Mouse (Mus musculus) forebrain, embryonic 16.5 days (tissue): ENCODE data around the gene Bcl2. TPM values are rescaled to one million over a fixed set of nuclear protein-coding genes. Genes with fewer than 3 reads are reported as not detected.

Experiments
- ATAC-seq: fragments of 200-750 bp; cut with Nextera tagmentation; 2 replicates; pipeline ENCODE4 v1.8.0; 2017; ENCODE audit warnings: mild to moderate bottlenecking, moderate library complexity
- H3K27ac ChIP-seq: fragments of 300-500 bp; sonication (generic); 2 replicates; pipeline ENCODE4 v1.5.1; 2014; ENCODE audit warnings: low read length, control low read depth
- H3K27me3 ChIP-seq: fragments of 300-500 bp; sonication (generic); replicated peaks from 2 replicates; pipeline ENCODE4 v1.6.1; 2014; ENCODE audit warnings: low read length; ENCODE audit not compliant: control insufficient read depth, insufficient read depth
- H3K36me3 ChIP-seq: fragments of 300-500 bp; sonication (generic); 2 replicates; pipeline ENCODE4 v1.6.1; 2014; ENCODE audit not compliant: control insufficient read depth, insufficient read depth
- H3K4me1 ChIP-seq: fragments of 300-500 bp; sonication (generic); replicated peaks from 2 replicates; pipeline ENCODE4 v1.6.1; 2014; ENCODE audit warnings: low read length; ENCODE audit not compliant: control insufficient read depth, insufficient read depth
- H3K4me2 ChIP-seq: fragments of 300-500 bp; sonication (generic); 2 replicates; pipeline ENCODE4 v1.6.1; 2014; ENCODE audit warnings: mild to moderate bottlenecking, low read length, control low read depth
- H3K4me3 ChIP-seq: fragments of 300-500 bp; sonication (generic); replicated peaks from 2 replicates; pipeline ENCODE4 v1.5.1; 2014; ENCODE audit warnings: mild to moderate bottlenecking, low read length, control low read depth
- H3K9ac ChIP-seq: fragments of 300-500 bp; sonication (generic); replicated peaks from 2 replicates; pipeline ENCODE4 v1.6.1; 2014; ENCODE audit warnings: low read depth, low read length, control low read depth
- H3K9me3 ChIP-seq: fragments of 300-500 bp; sonication (generic); 2 replicates; pipeline ENCODE4 v1.6.1; 2016; ENCODE audit warnings: low read length; ENCODE audit not compliant: control insufficient read depth
- WGBS: fragments of 180-500 bp; shearing (Covaris S2); extraction: QIAGEN DNeasy Blood & Tissue Kit; methylation state at CpG from one replicate; pipeline ENCODE4 v1.1.7; 2014; 5-methylcytosine and 5-hydroxymethylcytosine counted together
- polyA plus RNA-seq: library from polyadenylated mRNA; unstranded; fragments of >200 nt; fragmentation: Nextera tagmentation; extraction: Ambion mirVana; gene quantifications from 2 replicates; pipeline ENCODE4 v1.2.1, GENCODE M21; 2015

The Bcl2 gene
- polyA plus RNA-seq, 1 experiment from 2014 or later = 13.7 TPM

GRCm38 (mm10) chr1:106715111-106716083, 1.3 kb upstream of the Bcl2 start:
- ATAC-seq = no peak
- H3K9me3 ChIP-seq = no peaks in the 10 kb centered on the region
- no peak overlapping the region for H3K27ac ChIP-seq
- H3K36me3 ChIP-seq = no peaks in the 10 kb centered on the region
- no peak overlapping the region for H3K9ac ChIP-seq
- no peak overlapping the region for H3K4me2 ChIP-seq
- peaks cover 22% of the 10 kb centered on the region for H3K4me1 ChIP-seq
- H3K27me3 ChIP-seq = no peaks in the 10 kb centered on the region
- H3K4me3 ChIP-seq = no peak overlapping the region
- 89% methylated on average over 13 of the region's 13 CpGs for WGBS

- H3K9ac ChIP-seq = peak overlapping the region; percentile 95
- H3K27me3 ChIP-seq = no peaks in the 10 kb centered on the region
- H3K4me2 ChIP-seq = peak overlapping the region; percentile 76
- peak overlapping the region; percentile 93 for H3K27ac ChIP-seq
- 4% methylated on average over 21 of the region's 21 CpGs for WGBS
- H3K9me3 ChIP-seq = no peaks in the 10 kb centered on the region
- H3K36me3 ChIP-seq = no peaks in the 10 kb centered on the region
- peak; percentile 54 for ATAC-seq
- H3K4me3 ChIP-seq = peak overlapping the region; percentile 62
- peaks cover 24% of the 10 kb centered on the region for H3K4me1 ChIP-seq
Measured at GRCm38 (mm10) chr1:106714530-106714981, 482 bp upstream of the Bcl2 start.

GRCm38 (mm10) chr1:106712330-106712729, 1.7 kb downstream of the Bcl2 start:
- 10% methylated on average over 22 of the region's 22 CpGs for WGBS
- no peak for ATAC-seq
- Histone ChIP-seq H3K4me3 (peak overlapping the region; percentile 62), H3K4me2 (peak overlapping the region; percentile 76), H3K27ac (no peak overlapping the region), H3K36me3 (no peaks in the 10 kb centered on the region), H3K9me3 (no peaks in the 10 kb centered on the region), H3K27me3 (no peaks in the 10 kb centered on the region), H3K9ac (peak overlapping the region; percentile 55), H3K4me1 (peaks cover 32% of the 10 kb centered on the region)

- H3K4me3 ChIP-seq = peak overlapping the region; percentile 62
- no peak for ATAC-seq
- H3K4me1 ChIP-seq = peaks cover 32% of the 10 kb centered on the region
- H3K9me3 ChIP-seq = no peaks in the 10 kb centered on the region
- no peaks in the 10 kb centered on the region for H3K27me3 ChIP-seq
- WGBS = 63% methylated on average over 12 of the region's 12 CpGs
- H3K4me2 ChIP-seq = peak overlapping the region; percentile 76
- H3K9ac ChIP-seq = no peak overlapping the region
- H3K27ac ChIP-seq = no peak overlapping the region
- H3K36me3 ChIP-seq = no peaks in the 10 kb centered on the region
Measured at GRCm38 (mm10) chr1:106711356-106712125, 2.5 kb downstream of the Bcl2 start.

- Histone ChIP-seq H3K27ac (no peak overlapping the region), H3K4me3 (no peak overlapping the region), H3K9ac (no peak overlapping the region), H3K27me3 (no peaks in the 10 kb centered on the region), H3K4me2 (peak overlapping the region; percentile 37), H3K4me1 (peaks cover 32% of the 10 kb centered on the region), H3K9me3 (no peaks in the 10 kb centered on the region), H3K36me3 (no peaks in the 10 kb centered on the region)
- WGBS = 88% methylated on average over 7 of the region's 7 CpGs
- ATAC-seq = no peak
Measured at GRCm38 (mm10) chr1:106710202-106710601, 3.9 kb downstream of the Bcl2 start.

- H3K36me3 ChIP-seq = no peaks in the 10 kb centered on the region
- 31% methylated on average over 6 of the region's 6 CpGs for WGBS
- H3K27ac ChIP-seq = no peak overlapping the region
- H3K4me2 ChIP-seq = no peak overlapping the region
- no peaks in the 10 kb centered on the region for H3K9me3 ChIP-seq
- no peak for ATAC-seq
- no peak overlapping the region for H3K9ac ChIP-seq
- no peak overlapping the region for H3K4me3 ChIP-seq
- H3K27me3 ChIP-seq = no peaks in the 10 kb centered on the region
- peaks cover 33% of the 10 kb centered on the region for H3K4me1 ChIP-seq
Measured at GRCm38 (mm10) chr1:106707036-106707880, 6.8 kb downstream of the Bcl2 start.

GRCm38 (mm10) chr1:106703183-106703582, 10.9 kb downstream of the Bcl2 start:
- no peak overlapping the region for H3K27ac ChIP-seq
- 32% methylated on average over 3 of the region's 3 CpGs for WGBS
- peak; percentile 43 for ATAC-seq

GRCm38 (mm10) chr1:106702471-106703175, 11.5 kb downstream of the Bcl2 start:
- peak; percentile 88 for ATAC-seq
- Histone ChIP-seq H3K9ac (no peak overlapping the region), H3K4me2 (no peak overlapping the region; the same call in 1 of the 2 replicates), H3K36me3 (no peaks in the 10 kb centered on the region), H3K27me3 (no peaks in the 10 kb centered on the region), H3K27ac (peak overlapping the region; percentile 47; the same call in 1 of the 2 replicates), H3K9me3 (no peaks in the 10 kb centered on the region), H3K4me3 (no peak overlapping the region), H3K4me1 (peaks cover 16% of the 10 kb centered on the region)
- WGBS = 13% methylated on average over 4 of the region's 4 CpGs

More at GRCm38 (mm10) chr1:106703183-106703582, 10.9 kb downstream of the Bcl2 start:
- Histone ChIP-seq H3K36me3 (no peaks in the 10 kb centered on the region), H3K4me1 (peaks cover 22% of the 10 kb centered on the region), H3K9ac (no peak overlapping the region), H3K27me3 (no peaks in the 10 kb centered on the region), H3K9me3 (no peaks in the 10 kb centered on the region), H3K4me2 (no peak overlapping the region), H3K4me3 (no peak overlapping the region)
